Mouse (Mus musculus): ENCODE measurements around the gene Rpl23.
A peak's percentile ranks its signal among the peaks of the same experiment; 100 is the strongest.
"Not testable (repeated sequence)": the region's sequence is repeated elsewhere in the genome, so short reads cannot be mapped to it uniquely, and the experiment has no call there.

Rpl23 gene

DNA sequence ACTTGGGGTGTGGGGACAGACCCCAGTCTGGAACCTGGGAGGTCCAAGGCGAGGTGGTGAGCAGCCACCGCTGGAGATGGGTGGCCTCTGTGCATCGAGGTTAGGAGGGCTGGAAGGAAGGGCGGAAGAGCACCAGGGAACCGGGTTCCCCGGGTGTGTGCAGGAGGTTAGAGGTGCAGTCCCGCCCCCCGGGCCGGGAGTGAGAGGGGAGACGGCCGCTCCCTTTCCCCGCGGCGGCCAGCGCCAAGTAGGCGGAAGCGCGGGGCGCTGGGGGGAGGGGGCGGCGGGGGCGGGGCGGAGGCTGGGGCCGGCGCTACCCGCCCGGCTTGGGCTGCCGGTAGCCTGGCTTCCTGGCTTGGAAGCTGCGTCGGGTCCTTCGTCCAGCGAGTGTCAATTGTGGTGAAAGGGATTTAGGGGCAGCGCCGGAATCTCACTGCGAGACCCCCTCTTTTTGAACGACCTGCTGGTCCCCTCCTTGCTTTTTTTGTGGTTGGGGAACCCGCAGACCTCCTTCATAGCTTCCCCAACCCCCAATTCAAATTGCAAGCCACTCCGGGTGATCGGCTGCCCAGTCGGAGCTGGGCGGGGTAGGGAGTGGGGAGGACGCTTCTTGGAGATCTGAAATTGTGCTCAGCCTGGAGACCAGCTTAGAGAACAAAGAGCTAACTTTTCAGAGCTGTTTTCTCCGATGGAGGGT is 17.9 kb upstream of the Rpl23 start:
- DNase-seq (ENCODE audit: low spot score) = peak; percentile 71

DNA sequence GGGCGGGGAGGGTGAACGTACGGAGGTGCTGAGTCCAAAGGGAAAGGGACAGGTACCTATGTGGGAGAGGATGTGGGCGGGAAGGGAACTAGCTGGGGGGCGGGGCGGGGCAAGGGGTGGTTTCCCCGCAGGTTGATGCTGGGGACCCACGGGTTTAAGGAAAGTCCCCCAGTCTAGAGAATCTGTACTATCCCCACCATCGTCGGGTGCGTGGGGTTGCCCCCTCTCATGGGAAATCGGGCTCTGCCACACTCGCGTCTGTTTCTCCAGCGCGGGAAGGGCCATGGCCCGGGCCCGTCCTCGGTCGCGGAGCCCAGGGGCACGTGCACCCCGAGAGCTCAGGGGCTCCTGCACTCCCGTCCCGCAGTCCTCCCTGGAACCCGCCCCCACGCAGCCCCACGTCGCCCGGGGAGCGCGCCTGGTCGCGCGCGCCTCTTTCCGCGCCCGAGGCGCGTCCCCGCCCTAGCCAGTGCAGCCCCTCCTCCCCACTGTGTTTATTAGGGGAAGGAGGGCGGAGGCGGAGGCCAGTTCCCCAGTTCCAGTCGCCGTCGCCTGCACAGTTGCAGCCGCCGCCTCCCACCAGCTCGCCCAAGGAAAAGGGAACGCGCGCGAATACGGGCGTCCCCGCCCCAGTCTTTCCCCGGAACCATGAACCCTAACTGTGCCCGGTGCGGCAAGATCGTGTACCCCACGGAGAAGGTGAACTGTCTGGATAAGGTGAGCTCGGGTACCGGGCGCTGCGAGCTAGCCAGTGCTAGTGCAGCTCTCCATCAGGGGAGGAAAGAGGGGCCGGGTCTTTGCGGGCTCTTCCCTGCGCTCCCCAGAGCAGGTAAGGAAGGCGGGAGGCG is 17.1 kb upstream of the Rpl23 start:
- DNase-seq (ENCODE audit: low spot score) = peak; percentile 75

DNA sequence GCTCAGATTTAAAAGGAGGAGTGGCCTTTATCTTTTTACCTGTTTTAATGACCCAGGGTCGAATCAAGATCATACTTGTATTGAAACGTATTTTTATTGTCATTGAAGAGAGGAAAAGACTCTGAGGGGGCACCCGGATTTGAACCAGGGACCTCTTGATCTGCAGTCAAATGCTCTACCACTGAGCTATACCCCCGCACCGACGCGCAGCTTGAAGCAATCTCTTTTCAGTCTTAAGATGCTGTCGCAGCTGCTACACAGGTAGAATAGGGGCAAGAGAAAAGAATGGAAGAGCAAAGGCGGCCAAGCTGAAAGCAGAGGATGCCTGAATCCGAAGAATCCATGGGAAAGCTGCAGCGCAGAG is 16.5 kb upstream of the Rpl23 start, which contains the start of gene Lasp1:
TSS of gene Lasp1 (plus strand) at position 219 of the 364 bp plus-strand sequence.
- peak; percentile 63 for DNase-seq (ENCODE audit: low spot score)

DNA sequence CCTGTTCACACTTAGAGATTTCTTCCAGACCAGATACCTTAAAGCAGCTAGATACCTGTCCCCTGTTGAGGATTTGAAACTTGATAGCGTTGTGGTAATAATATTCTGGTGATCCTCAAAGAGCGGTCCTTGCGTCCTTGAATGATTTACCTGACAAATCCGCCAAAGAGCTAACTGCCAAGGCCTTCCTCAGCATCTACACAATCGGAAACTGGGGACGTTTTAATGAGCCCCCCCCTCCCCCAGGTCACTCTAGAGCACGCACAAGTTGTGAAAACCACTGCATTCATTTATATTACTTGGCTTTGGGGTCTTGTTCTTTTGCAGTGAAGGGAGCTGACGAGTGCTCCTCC is 15.8 kb upstream of the Rpl23 start:
- no peak for DNase-seq (ENCODE audit: low spot score)

DNA sequence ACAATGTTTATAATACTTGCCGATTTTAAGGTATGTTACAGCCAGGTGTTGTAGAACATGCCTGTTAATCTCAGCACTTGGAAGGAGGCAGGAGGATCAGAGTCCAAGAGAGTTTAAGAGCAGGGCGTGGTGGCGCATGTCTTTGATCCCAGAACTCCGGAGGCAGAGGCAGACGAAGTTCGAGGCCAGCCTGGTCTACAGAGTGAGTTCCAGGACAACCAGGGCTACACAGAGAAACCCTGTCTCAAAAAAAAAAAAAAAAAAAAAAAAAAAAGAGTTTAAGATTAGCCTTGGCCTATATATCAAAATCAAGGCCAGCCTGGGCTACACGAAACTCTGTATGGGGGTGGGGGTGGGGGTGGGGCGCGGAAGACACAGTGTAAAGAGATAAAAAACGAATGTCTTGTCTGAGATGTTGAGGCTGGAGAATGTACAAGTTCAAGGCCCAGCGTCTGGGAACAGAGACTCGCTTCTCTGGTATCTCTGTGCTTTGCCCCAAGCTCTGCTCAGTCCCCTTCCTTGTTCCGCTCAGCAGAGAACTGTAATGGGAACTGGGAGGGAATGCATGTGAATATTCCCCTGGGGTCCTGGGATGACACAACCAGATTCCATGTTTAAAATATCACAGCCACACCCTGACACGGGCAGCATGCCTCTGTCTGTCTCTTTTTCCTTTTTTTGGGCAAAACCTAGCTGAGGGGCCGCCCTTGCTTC is 15.3 kb upstream of the Rpl23 start:
- no peak for DNase-seq (ENCODE audit: low spot score)

DNA sequence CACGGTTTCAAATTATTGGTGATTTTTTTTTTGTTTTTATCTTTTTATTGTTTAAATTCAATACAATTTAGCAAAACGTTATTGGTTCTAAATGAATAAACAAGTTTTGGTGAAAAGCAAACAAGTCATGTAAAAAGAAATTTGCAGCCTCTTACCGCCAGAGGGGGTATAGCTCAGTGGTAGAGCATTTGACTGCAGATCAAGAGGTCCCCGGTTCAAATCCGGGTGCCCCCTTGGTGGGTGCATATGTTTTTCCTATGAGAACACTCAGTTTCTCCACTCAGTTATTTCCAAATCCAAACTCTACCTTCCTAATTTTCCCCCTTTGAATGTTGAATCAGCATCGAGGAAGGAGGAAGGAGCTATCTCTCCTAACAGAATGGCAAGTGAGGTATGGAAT is 14.7 kb upstream of the Rpl23 start:
- peak; percentile 67 for DNase-seq (ENCODE audit: low spot score)

DNA sequence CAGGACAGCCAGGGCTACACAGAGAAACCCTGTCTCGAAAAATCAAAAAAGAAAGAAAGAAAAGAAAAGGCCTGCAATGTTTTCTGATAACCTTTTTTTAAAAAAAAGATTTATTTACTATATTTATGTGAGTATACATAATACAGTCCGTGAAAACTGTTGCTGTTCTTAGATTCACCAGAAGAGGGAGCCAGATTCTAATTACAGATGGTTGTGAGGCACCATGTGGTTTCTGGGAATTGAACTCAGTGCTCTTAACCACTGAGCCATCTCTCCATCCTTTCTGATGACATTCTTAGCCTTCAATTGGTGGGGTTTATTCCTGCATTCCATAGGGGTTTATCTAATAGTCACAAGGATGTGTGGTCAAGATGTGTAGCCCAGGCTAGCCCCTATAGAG is 10.9 kb upstream of the Rpl23 start:
- peak; percentile 81 for DNase-seq (ENCODE audit: low spot score)

DNA sequence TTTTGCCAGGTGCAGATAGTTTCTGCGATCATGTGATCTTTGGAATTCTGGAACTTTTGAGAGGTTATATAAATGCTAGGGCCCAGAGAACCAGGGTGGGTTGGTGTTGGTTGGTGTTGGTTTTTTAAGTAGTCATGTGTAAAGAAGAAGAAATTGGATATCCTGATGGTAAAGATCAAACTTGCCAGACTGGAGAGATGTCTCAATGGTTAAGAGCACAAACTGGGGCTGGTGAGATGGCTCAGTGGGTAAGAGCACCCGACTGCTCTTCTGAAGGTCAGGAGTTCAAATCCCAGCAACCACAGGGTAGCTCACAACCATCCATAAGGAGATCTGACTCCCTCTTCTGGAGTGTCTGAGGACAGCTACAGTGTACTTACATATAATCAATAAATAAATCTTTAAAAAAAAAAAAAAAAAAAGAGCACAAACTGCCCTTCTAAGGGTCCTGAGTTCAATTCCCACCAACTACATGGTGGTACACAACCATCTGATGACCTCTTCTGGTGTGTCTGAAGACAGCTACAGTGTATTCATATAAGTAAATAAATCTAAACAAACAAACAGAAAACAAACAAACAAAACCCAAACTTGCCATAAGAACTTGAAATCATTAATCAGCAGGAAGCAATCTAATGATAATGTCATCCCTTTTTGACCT is 8.7 kb upstream of the Rpl23 start:
- not testable (repeated sequence) for DNase-seq (ENCODE audit: low spot score)

DNA sequence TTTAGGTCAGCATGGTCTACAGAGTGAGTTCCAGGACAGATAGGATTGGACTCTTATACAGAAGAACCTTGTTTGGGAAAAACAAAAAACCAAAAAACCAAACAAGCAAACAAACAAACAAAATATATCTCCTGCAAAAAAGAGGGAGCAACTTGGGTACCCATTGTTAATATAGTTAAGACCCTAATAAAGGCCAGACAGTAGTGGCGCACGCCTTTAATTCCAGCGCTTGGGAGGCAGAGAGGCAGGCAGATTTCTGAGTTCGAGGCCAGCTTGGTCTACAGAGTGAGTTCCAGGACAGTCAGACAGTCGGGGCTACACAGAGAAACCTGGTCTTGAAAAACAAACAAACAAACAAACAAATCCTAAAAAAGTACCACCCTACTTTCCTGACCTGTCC is 7.5 kb upstream of the Rpl23 start:
- no peak for DNase-seq (ENCODE audit: low spot score)

DNA sequence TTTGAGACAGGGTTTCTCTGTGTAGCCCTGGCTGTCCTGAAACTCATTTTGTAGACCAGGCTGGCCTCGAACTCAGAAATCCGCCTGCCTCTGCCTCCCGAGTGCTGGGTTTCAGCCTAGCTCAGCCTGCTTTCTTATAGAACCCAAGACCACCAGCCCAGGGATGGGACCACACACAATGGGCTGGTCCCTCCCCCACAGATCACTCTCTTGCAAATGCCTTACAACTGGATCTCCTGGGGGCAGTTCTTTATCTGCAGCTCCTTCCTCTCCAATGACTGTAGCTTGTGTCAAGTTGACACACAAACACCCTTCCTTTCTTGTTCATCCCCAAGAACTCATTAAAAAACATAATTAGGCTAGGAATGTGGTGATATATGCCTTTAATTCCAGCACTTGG is 5.7 kb upstream of the Rpl23 start:
- no peak for DNase-seq (ENCODE audit: low spot score)

DNA sequence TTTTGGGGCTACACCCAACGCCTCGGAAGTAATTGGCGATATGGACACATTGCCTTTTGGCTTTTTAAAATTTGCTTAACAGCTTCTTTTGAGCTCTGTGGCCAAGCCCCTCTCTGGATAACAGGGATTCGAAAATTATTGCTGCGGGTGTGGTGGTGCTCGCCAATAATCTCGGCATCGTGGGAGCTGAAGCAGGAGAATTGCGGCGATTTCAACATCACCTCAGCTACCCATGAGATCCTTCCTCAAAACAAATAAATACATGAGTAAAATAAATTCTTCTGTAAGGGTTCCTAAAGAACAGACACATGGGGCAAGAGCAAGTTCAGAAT is 293 bp upstream of the Rpl23 start:
- no peak for DNase-seq (ENCODE audit: low spot score)

DNA sequence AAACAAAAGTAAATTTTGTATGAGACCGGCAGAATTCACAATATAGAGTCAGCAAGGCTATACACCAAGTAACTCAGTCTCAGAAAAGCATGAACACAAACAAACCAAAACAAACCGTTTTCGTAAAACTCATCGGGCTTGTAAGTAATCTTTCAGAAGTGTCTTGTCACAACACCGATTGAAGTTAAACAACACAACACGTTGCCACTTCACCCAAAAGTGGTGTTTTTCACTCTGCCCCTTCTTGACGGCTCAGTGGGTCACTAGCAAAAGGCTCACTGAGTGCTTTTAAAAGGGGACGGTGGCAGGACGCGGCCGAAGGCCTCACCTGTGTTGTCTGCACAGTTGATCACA is 782 bp downstream of the Rpl23 start:
- peak; percentile 55 for DNase-seq (ENCODE audit: low spot score)

DNA sequence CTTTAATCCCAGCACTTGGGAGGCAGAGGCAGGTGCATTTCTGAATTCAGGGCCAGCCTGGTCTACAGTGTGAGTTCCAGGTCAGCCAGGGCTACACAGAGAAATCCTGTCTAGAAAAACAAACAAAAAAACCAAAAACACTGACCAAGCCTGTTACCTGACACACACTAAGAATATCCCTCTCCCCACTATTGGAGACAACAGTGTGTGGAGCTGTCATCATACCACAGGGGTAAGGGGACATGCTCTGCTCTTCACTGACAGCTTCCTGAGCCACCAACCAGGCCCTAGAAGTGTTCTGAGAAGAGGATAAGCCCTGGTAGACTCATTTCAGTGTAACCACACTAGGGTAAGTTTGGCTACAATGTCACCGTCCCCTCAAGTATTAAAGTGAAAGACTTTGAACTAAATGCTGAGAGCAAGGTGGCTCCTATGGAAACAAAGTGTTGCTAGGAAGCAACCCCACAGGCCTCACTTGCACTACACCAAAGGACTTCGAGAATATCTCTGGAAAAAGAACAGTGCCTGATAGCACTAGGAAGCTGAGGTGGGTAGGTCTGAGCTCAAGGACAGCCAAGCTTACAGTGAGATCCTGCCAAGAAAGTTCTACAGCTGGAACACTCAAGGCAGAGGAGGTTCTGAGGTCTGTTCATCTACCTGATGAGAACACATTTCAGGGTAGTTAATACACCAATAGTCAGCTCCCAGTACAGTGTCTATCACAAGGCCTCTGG is 2.1 kb downstream of the Rpl23 start:
- no peak for DNase-seq (ENCODE audit: low spot score)

DNA sequence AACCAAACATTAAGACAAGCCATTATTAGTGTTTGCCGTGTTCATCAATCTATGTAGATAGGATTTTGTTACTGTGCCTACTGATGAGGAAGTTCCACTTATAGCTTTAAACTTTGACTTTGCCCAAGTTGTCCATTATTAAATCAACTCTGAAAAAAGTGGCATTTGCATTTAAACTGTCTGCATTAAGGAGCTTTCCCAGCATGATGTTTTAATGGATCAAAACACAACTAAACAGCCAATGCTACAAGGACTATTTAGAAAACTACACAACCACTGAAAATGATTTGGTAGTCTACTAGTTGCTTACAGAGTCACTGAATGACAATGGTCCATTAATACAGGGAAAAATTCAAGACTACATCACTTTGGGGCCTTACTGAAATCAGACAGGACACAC is 3.3 kb downstream of the Rpl23 start:
- no peak for DNase-seq (ENCODE audit: low spot score)

DNA sequence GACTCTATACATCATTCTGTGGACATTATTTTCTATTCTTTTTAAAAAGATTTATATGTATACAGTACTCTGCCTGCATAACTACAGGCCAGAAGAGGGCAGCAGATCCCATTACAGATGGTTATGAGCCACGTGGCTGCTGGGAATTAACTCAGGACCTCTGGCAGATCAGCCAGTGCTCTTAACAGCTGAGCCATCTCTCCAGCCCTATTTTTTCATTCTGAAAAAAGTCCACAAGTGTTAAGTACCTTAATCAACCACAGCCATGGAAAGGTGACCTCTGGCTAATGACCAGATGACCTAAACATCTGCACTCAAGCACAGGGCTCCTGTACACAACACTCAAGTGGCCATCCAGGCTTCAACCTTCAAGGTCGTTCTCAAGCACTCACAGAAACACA is 5.1 kb downstream of the Rpl23 start:
- peak; percentile 54 for DNase-seq (ENCODE audit: low spot score)

DNA sequence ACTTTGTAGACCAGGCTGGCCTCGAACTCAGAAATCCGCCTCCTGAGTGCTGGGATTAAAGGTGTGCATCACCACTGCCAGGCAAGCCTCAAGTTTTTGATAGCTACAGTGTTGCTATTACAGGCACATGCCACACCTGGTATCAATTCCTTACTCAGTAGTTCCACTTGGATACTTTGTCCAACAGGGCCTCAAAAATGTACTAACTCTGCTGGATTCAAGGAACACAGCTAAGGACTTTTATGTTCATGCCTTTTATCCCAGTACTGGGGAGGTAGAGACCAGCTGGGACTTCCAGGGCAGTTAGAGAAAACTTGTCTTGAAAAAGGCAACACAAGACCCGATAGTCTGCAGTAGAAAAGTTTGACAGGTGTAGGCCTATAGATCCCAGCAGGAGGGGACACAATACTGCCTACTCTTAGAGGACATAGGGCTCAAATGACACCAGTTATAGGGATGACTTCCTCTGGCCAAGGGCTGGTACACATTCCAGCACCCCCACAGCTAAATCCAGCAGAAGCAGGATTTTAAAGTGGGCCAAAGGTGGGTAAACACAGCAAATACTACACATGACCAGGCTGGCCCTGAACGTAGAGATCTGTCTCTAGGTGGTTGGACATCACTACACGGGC is 5.6 kb downstream of the Rpl23 start:
- DNase-seq (ENCODE audit: low spot score) = no peak

DNA sequence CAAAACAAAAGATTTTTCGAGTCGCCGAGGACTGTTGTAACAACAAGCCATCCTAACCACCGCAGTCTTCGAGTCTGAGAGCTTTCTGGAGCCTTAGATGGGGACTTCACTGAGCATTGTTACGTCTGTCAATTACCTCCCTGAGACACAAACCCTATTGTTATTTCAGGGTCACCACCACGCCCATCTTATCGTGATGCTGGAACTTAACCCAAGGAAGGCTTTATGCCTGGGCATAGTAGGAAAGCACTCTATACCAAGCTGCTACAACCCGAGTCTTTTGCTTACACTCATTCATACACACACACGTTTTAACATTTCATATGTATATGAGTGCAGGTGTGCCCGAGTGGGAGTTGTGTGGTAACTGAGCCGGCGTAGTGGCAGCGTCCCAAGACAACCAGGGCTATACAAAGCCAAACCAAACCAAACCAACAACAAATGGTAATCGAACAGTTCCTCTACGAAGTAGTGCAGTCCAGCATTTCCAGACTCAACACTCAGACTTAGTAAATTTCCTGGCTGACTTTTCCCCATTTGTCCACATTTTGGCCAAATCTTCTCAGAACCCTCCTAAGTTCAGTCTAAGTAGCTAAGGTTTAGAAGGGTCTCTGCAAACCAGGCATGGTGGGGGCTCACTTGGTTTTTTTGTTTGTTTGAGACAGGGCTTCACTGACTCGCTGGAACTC is 6.3 kb downstream of the Rpl23 start, which contains the start of gene 1700001P01Rik:
TSS of gene 1700001P01Rik (minus strand) at position 111 of the 689 bp plus-strand sequence.
- no peak for DNase-seq (ENCODE audit: low spot score)

DNA sequence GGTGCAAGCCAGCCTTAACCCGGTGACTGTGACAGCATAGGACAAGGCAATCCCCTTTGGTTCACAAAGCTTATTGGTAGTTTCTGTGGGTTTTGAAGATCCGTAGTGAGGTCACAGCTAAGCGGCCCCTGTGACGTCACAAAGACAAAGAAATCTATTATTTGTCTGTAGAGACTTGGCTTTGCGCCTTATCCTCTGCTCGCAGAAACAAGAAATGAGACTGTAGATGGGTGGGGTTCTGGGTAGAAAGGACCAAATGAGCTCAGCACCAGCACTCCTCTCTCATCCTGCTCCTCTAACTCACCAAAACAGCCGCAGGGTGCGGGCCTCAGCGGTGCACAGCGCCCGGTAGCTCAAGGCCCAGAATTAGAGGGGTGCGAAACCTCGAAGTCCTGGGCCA is 7.1 kb downstream of the Rpl23 start:
- no peak for DNase-seq (ENCODE audit: low spot score)

DNA sequence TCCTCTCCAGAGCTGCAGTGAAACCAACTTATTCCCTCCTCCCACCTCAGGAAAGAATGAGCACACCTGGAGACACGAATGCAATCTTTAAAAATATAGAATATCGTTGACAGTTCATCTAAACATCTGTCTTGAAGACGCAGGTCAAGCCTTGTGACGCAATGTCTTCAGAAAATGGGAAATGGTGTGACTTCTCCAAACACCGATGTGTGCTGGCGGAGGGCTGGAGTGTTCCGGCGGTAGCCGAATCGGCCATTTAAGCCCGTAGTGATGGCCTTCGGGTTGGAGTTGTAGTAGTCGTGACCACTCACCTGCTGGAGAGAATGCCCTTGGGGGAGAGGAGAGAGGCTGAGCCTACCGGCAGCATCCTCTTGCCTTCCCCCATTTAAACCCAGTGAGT is 10.8 kb downstream of the Rpl23 start:
- DNase-seq (ENCODE audit: low spot score) = no peak

DNA sequence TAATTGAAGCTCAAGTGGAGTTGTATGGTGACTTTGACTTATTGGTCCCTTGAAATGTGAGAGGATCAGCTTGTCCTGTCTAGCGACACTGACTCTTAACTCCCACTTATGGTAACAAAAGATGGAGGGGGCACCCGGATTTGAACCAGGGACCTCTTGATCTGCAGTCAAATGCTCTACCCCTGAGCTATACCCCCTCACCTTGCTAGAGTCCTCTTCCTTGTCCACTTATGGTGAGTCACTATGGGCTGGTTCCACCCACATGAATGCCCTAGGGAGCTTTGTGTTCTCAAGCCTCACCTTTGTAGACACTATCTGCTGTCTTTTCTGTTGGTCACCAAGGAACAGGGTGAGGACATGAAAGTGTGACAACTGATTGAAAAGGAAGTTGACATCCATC is 12.5 kb downstream of the Rpl23 start:
- no peak for DNase-seq (ENCODE audit: low spot score)
